Mouse (Mus musculus) neural tube, embryonic 15.5 days (tissue): Measurements from ENCODE around the gene Gm27027. TPM values are rescaled to one million over a fixed set of nuclear protein-coding genes. Genes with fewer than 3 reads are reported as not detected.
A peak's percentile ranks its signal among the peaks of the same experiment; 100 is the strongest.

Experiments used
- ATAC-seq: fragments of 200-750 bp; cut with Nextera tagmentation; 2 replicates; pipeline ENCODE4 v1.8.0; 2017; ENCODE audit warnings: mild to moderate bottlenecking, moderate TSS enrichment, moderate library complexity; ENCODE audit not compliant: low FRiP score
- H3K27ac ChIP-seq: fragments of 300-500 bp; sonication (generic); replicated peaks from 2 replicates; pipeline ENCODE4 v1.5.1; 2015; ENCODE audit warnings: mild to moderate bottlenecking, inconsistent platforms
- H3K27me3 ChIP-seq: fragments of 300-500 bp; sonication (generic); replicated peaks from 2 replicates; pipeline ENCODE4 v1.6.1; 2015; ENCODE audit warnings: inconsistent platforms
- H3K36me3 ChIP-seq: fragments of 300-500 bp; sonication (generic); 2 replicates; pipeline ENCODE4 v1.6.1; 2015; ENCODE audit warnings: inconsistent platforms
- H3K4me1 ChIP-seq: fragments of 300-500 bp; sonication (generic); 2 replicates; pipeline ENCODE4 v1.6.1; 2015; ENCODE audit warnings: inconsistent platforms
- H3K4me2 ChIP-seq: fragments of 300-500 bp; sonication (generic); 2 replicates; pipeline ENCODE4 v1.6.1; 2015; ENCODE audit warnings: inconsistent platforms, mild to moderate bottlenecking, moderate library complexity
- H3K4me3 ChIP-seq: fragments of 300-500 bp; sonication (generic); replicated peaks from 2 replicates; pipeline ENCODE4 v1.5.1; 2015; ENCODE audit warnings: mild to moderate bottlenecking, inconsistent platforms
- H3K9ac ChIP-seq: fragments of 300-500 bp; sonication (generic); replicated peaks from 2 replicates; pipeline ENCODE4 v1.6.1; 2015; ENCODE audit warnings: mild to moderate bottlenecking, inconsistent platforms
- H3K9me3 ChIP-seq: fragments of 300-500 bp; sonication (generic); replicated peaks from 2 replicates; pipeline ENCODE4 v1.6.1; 2016; ENCODE audit warnings: inconsistent platforms
- WGBS: fragments of 180-500 bp; shearing (Covaris S2); methylation state at CpG from one replicate; pipeline ENCODE4 v1.1.7; 2015; ENCODE audit warnings: mixed read lengths; 5-methylcytosine and 5-hydroxymethylcytosine counted together
- polyA plus RNA-seq: library from polyadenylated mRNA; unstranded; fragments of >200 nt; fragmentation: Nextera tagmentation; extraction: Ambion mirVana; gene quantifications from 2 replicates; pipeline ENCODE4 v1.2.1, GENCODE M21; 2015

Gene Gm27027
- polyA plus RNA-seq, 1 experiment from 2014 or later = not detected

- Histone ChIP-seq H3K4me2 (peak overlapping the region; percentile 83), H3K4me1 (peaks cover 28% of the 10 kb centered on the region), H3K27me3 (no peaks in the 10 kb centered on the region), H3K9ac (peak overlapping the region; percentile 52), H3K27ac (peak overlapping the region; percentile 77), H3K4me3 (peak overlapping the region; percentile 40), H3K36me3 (peaks cover 9% of the 10 kb centered on the region), H3K9me3 (no peaks in the 10 kb centered on the region)
- ATAC-seq = peak; percentile 10
- 26% methylated on average over 21 of the region's 21 CpGs for WGBS
These were observed 20.4 kb downstream of the Gm27027 start for GRCm38 (mm10) chr2:93975526-93976435.

GRCm38 (mm10) chr2:93975041-93975440 is 21.1 kb downstream of the Gm27027 start:
- Histone ChIP-seq H3K4me1 (peaks cover 28% of the 10 kb centered on the region), H3K9ac (no peak overlapping the region), H3K9me3 (no peaks in the 10 kb centered on the region), H3K4me3 (no peak overlapping the region), H3K4me2 (no peak overlapping the region), H3K27ac (no peak overlapping the region), H3K27me3 (no peaks in the 10 kb centered on the region), H3K36me3 (peaks cover 3% of the 10 kb centered on the region; the same call in 1 of the 2 replicates)
- 56% methylated on average over 7 of the region's 7 CpGs for WGBS
- no peak for ATAC-seq

- Histone ChIP-seq H3K4me3 (no peak overlapping the region), H3K9ac (no peak overlapping the region), H3K27ac (no peak overlapping the region), H3K4me1 (peaks cover 15% of the 10 kb centered on the region), H3K36me3 (no peaks in the 10 kb centered on the region), H3K4me2 (no peak overlapping the region), H3K9me3 (no peaks in the 10 kb centered on the region), H3K27me3 (no peaks in the 10 kb centered on the region)
- 70% methylated on average over 3 of the region's 3 CpGs for WGBS
- no peak for ATAC-seq
These were observed 24.5 kb downstream of the Gm27027 start for GRCm38 (mm10) chr2:93971647-93972046.

GRCm38 (mm10) chr2:93964494-93965160 is 31.5 kb downstream of the Gm27027 start:
- peak; percentile 35; the same call in 1 of the 2 replicates for ATAC-seq

GRCm38 (mm10) chr2:93963802-93964201 is 32.4 kb downstream of the Gm27027 start:
- no peak overlapping the region for H3K27ac ChIP-seq
- no peak overlapping the region for H3K4me2 ChIP-seq
- no peaks in the 10 kb centered on the region for H3K9me3 ChIP-seq
- H3K27me3 ChIP-seq = no peaks in the 10 kb centered on the region
- no peak for ATAC-seq
- H3K4me3 ChIP-seq = no peak overlapping the region
- H3K36me3 ChIP-seq = no peaks in the 10 kb centered on the region
- 79% methylated on average over 1 of the region's 1 CpGs for WGBS
- H3K9ac ChIP-seq = no peak overlapping the region
- H3K4me1 ChIP-seq = peaks cover 8% of the 10 kb centered on the region

More at GRCm38 (mm10) chr2:93964494-93965160, 31.5 kb downstream of the Gm27027 start:
- Histone ChIP-seq H3K27ac (no peak overlapping the region), H3K4me1 (peaks cover 8% of the 10 kb centered on the region), H3K4me2 (no peak overlapping the region), H3K36me3 (no peaks in the 10 kb centered on the region), H3K9ac (no peak overlapping the region), H3K27me3 (no peaks in the 10 kb centered on the region), H3K4me3 (no peak overlapping the region), H3K9me3 (no peaks in the 10 kb centered on the region)
- 29% methylated on average over 7 of the region's 7 CpGs for WGBS

- H3K9ac ChIP-seq = no peak overlapping the region
- no peak overlapping the region for H3K4me2 ChIP-seq
- H3K36me3 ChIP-seq = no peaks in the 10 kb centered on the region
- no peak overlapping the region for H3K27ac ChIP-seq
- 79% methylated on average over 8 of the region's 8 CpGs for WGBS
- no peak overlapping the region for H3K4me3 ChIP-seq
- H3K27me3 ChIP-seq = peaks cover 2% of the 10 kb centered on the region; the same call in 1 of the 2 replicates
- no peaks in the 10 kb centered on the region for H3K9me3 ChIP-seq
- peaks cover 25% of the 10 kb centered on the region for H3K4me1 ChIP-seq
- no peak for ATAC-seq
These were observed 34.4 kb downstream of the Gm27027 start for GRCm38 (mm10) chr2:93961716-93962115.

- Histone ChIP-seq H3K9me3 (no peaks in the 10 kb centered on the region), H3K27me3 (peaks cover 3% of the 10 kb centered on the region), H3K27ac (no peak overlapping the region), H3K9ac (no peak overlapping the region), H3K4me1 (peaks cover 38% of the 10 kb centered on the region), H3K4me3 (no peak overlapping the region), H3K36me3 (no peaks in the 10 kb centered on the region), H3K4me2 (no peak overlapping the region)
- WGBS = 81% methylated on average over 8 of the region's 8 CpGs
- ATAC-seq = no peak
These were observed 36.8 kb downstream of the Gm27027 start for GRCm38 (mm10) chr2:93959346-93959745.

GRCm38 (mm10) chr2:93958216-93958615 is 37.9 kb downstream of the Gm27027 start:
- no peak overlapping the region for H3K9ac ChIP-seq
- H3K27me3 ChIP-seq = peaks cover 14% of the 10 kb centered on the region
- H3K4me2 ChIP-seq = 0 out of 2 replicates have a peak overlapping the region, but pooled peaks have one; percentile 84
- peaks cover 42% of the 10 kb centered on the region for H3K4me1 ChIP-seq
- no peaks in the 10 kb centered on the region for H3K36me3 ChIP-seq
- H3K9me3 ChIP-seq = no peaks in the 10 kb centered on the region
- peak overlapping the region; percentile 88 for H3K27ac ChIP-seq
- WGBS = 73% methylated on average over 3 of the region's 3 CpGs
- H3K4me3 ChIP-seq = no peak overlapping the region
- no peak for ATAC-seq

- peak overlapping the region; percentile 69; the same call in 1 of the 2 replicates for H3K4me3 ChIP-seq
- no peak; the same call in 1 of the 2 replicates for ATAC-seq
- peak overlapping the region; percentile 84 for H3K4me2 ChIP-seq
- peaks cover 42% of the 10 kb centered on the region for H3K4me1 ChIP-seq
- peak overlapping the region; percentile 88 for H3K27ac ChIP-seq
- peak overlapping the region; percentile 75; the same call in 1 of the 2 replicates for H3K9ac ChIP-seq
- no peaks in the 10 kb centered on the region for H3K9me3 ChIP-seq
- no peaks in the 10 kb centered on the region for H3K36me3 ChIP-seq
- peaks cover 17% of the 10 kb centered on the region for H3K27me3 ChIP-seq
- 25% methylated on average over 8 of the region's 8 CpGs for WGBS
These were observed 38.4 kb downstream of the Gm27027 start for GRCm38 (mm10) chr2:93957785-93958175.

GRCm38 (mm10) chr2:93956908-93957784 is 39.0 kb downstream of the Gm27027 start, which contains the start of gene Gm13889:
Gene Gm13889, minus strand, starts transcription at chr2:93957201.
- peak within 1 kb of the TSS; percentile 75 for H3K9ac ChIP-seq
- peak; percentile 85 for ATAC-seq
- no peaks in the 10 kb centered on the region for H3K9me3 ChIP-seq
- H3K36me3 ChIP-seq = no peaks in the 10 kb centered on the region
- H3K27me3 ChIP-seq = peaks cover 20% of the 10 kb centered on the region
- peak within 1 kb of the TSS; percentile 69 for H3K4me3 ChIP-seq
- H3K4me1 ChIP-seq = peaks cover 42% of the 10 kb centered on the region
- WGBS = 1% methylated on average over 52 of the region's 62 CpGs
- peak within 1 kb of the TSS; percentile 88 for H3K27ac ChIP-seq
- H3K4me2 ChIP-seq = peak within 1 kb of the TSS; percentile 84

- peak overlapping the region; percentile 75 for H3K9ac ChIP-seq
- peaks cover 26% of the 10 kb centered on the region for H3K27me3 ChIP-seq
- WGBS = under 1% methylated on average over 43 of the region's 44 CpGs
These were observed 39.8 kb downstream of the Gm27027 start for GRCm38 (mm10) chr2:93956331-93956801.

More at GRCm38 (mm10) chr2:93956331-93956801, 39.8 kb downstream of the Gm27027 start:
- H3K4me2 ChIP-seq = peak overlapping the region; percentile 84
- H3K27ac ChIP-seq = peak overlapping the region; percentile 88
- no peaks in the 10 kb centered on the region for H3K36me3 ChIP-seq
- peaks cover 42% of the 10 kb centered on the region for H3K4me1 ChIP-seq
- H3K4me3 ChIP-seq = peak overlapping the region; percentile 69
- ATAC-seq = peak; percentile 56
- no peaks in the 10 kb centered on the region for H3K9me3 ChIP-seq
